Mouse (Mus musculus): ENCODE data around the gene Gabrp.

Gabrp gene

GRCm38 (mm10) chr11:33513376-33513991 is 65.3 kb downstream of the Gabrp start, which contains the start of gene Ranbp17:
Gene Ranbp17 (minus strand): TSS chr11:33513746.
- DNase-seq, result peak; percentile 50 to 69

- DNase-seq, result peak; percentile 76 to 80
These were observed 65.8 kb downstream of the Gabrp start for GRCm38 (mm10) chr11:33512854-33513375.

- no peak for DNase-seq
These were observed 69.4 kb downstream of the Gabrp start for GRCm38 (mm10) chr11:33509401-33509800.
